Mouse (Mus musculus) hematopoietic stem cell, adult 5-6 weeks (primary cell): Measurements from ENCODE around the gene Gimap8. TPM values are rescaled to one million over a fixed set of nuclear protein-coding genes. Genes with fewer than 3 reads are reported as not detected.
A peak's percentile ranks its signal among the peaks of the same experiment; 100 is the strongest.

Experiments used
- ATAC-seq, 2 experiments: fragments of 125-278 bp in 1 of 2; replicated peaks in 1 of 2; 2 replicates each; pipeline ENCODE4 v1.8.0; 2016 to 2017; ENCODE audit warnings: inconsistent platforms in 2 of 2, mild to moderate bottlenecking in 2 of 2, moderate number of reproducible peaks in 2 of 2, low read depth in 1 of 2, moderate TSS enrichment in 1 of 2; ENCODE audit not compliant: low FRiP score in 2 of 2, poor library complexity in 2 of 2, severe bottlenecking in 2 of 2, insufficient read depth in 1 of 2, low TSS enrichment in 1 of 2
- total RNA-seq: library from RNA; stranded (forward); fragments of 172-1452, 232-1000 nt; gene quantifications from 2 replicates; pipeline ENCODE4 v1.2.3, GENCODE M21; 2017

Gene Gimap8
- total RNA-seq, 1 experiment from 2014 or later = 52.3 TPM

- ATAC-seq = no peak; a peak in 1 of 4 replicates
Measured at GRCm38 (mm10) chr6:48629661-48630034, 17.4 kb upstream of the Gimap8 start.

GRCm38 (mm10) chr6:48630831-48631230, 16.2 kb upstream of the Gimap8 start:
- ATAC-seq = no peak

- no peak; a peak in 1 of 4 replicates for ATAC-seq
Measured at GRCm38 (mm10) chr6:48635105-48635504, 11.9 kb upstream of the Gimap8 start.

GRCm38 (mm10) chr6:48636515-48636914, 10.5 kb upstream of the Gimap8 start:
- no peak for ATAC-seq

GRCm38 (mm10) chr6:48637811-48638500, 9.1 kb upstream of the Gimap8 start:
- ATAC-seq = no peak

GRCm38 (mm10) chr6:48638553-48638952, 8.5 kb upstream of the Gimap8 start:
- ATAC-seq = no peak

GRCm38 (mm10) chr6:48641391-48641790, 5.6 kb upstream of the Gimap8 start:
- no peak for ATAC-seq

- no peak for ATAC-seq
Measured at GRCm38 (mm10) chr6:48642764-48643292, 4.2 kb upstream of the Gimap8 start.

- ATAC-seq = peak; percentile 53 to 56
Measured at GRCm38 (mm10) chr6:48645660-48646308, 1.2 kb upstream of the Gimap8 start.

- ATAC-seq = no peak
Measured at GRCm38 (mm10) chr6:48646309-48646690, 734 bp upstream of the Gimap8 start.

- ATAC-seq = no peak
Measured at GRCm38 (mm10) chr6:48647611-48648010, 577 bp downstream of the Gimap8 start.

GRCm38 (mm10) chr6:48648779-48649178, 1.7 kb downstream of the Gimap8 start:
- no peak for ATAC-seq

- no peak for ATAC-seq
Measured at GRCm38 (mm10) chr6:48650041-48650440, 3.0 kb downstream of the Gimap8 start.

GRCm38 (mm10) chr6:48658721-48659120, 11.7 kb downstream of the Gimap8 start:
- no peak for ATAC-seq

- ATAC-seq = no peak
Measured at GRCm38 (mm10) chr6:48664750-48665149, 17.7 kb downstream of the Gimap8 start.

GRCm38 (mm10) chr6:48665471-48665870, 18.4 kb downstream of the Gimap8 start:
- ATAC-seq = no peak

- no peak; a peak in 1 of 4 replicates for ATAC-seq
Measured at GRCm38 (mm10) chr6:48666159-48666586, 19.1 kb downstream of the Gimap8 start.

GRCm38 (mm10) chr6:48668022-48668421, 21.0 kb downstream of the Gimap8 start:
- ATAC-seq = peak in 1 of 2 experiments; percentile 12; a peak in 1 of 4 replicates
